Mouse (Mus musculus): Measurements from ENCODE around the gene Hoxa3. TPM values are rescaled to one million over a fixed set of nuclear protein-coding genes. Genes with fewer than 3 reads are reported as not detected.

Gene Hoxa3
- polyA plus RNA-seq, 1 experiment from 2014 or later = 1.2 TPM

GRCm38 (mm10) chr6:52203371-52204049 lies 9.6 kb downstream of the Hoxa3 start:
- Histone ChIP-seq H3K9ac (no peak overlapping the region), H3K36me3 (no peaks in the 10 kb centered on the region), H3K4me3 (peak overlapping the region; percentile 17), H3K27me3 (peaks cover 92% of the 10 kb centered on the region), H3K4me1 (0 out of 2 replicates have a peak, but pooled peaks cover 9% of the 10 kb centered on the region), H3K9me3 (no peaks in the 10 kb centered on the region), H3K27ac (no peak overlapping the region), H3K4me2 (replicated peaks) (peak overlapping the region; percentile 41)
- WGBS = under 1% methylated on average over 42 of the region's 46 CpGs
- ATAC-seq (ENCODE audit: insufficient number of reproducible peaks, insufficient read depth, low FRiP score, low TSS enrichment) = no peak

- Histone ChIP-seq H3K27me3 (peaks cover 92% of the 10 kb centered on the region), H3K4me1 (0 out of 2 replicates have a peak, but pooled peaks cover 9% of the 10 kb centered on the region), H3K4me2 (replicated peaks) (no peak overlapping the region), H3K27ac (no peak overlapping the region), H3K4me3 (no peak overlapping the region; the same call in 1 of the 2 replicates), H3K36me3 (no peaks in the 10 kb centered on the region), H3K9ac (no peak overlapping the region), H3K9me3 (no peaks in the 10 kb centered on the region)
- WGBS = 2% methylated on average over 10 of the region's 10 CpGs
- ATAC-seq (ENCODE audit: insufficient number of reproducible peaks, insufficient read depth, low FRiP score, low TSS enrichment) = no peak
These were observed 10.1 kb downstream of the Hoxa3 start for GRCm38 (mm10) chr6:52203121-52203370.

GRCm38 (mm10) chr6:52202362-52203120 lies 10.6 kb downstream of the Hoxa3 start:
- WGBS = 1% methylated on average over 22 of the region's 22 CpGs
- Histone ChIP-seq H3K27me3 (peaks cover 92% of the 10 kb centered on the region), H3K4me2 (replicated peaks) (no peak overlapping the region), H3K4me1 (0 out of 2 replicates have a peak, but pooled peaks cover 9% of the 10 kb centered on the region), H3K9ac (no peak overlapping the region), H3K9me3 (no peaks in the 10 kb centered on the region), H3K36me3 (no peaks in the 10 kb centered on the region), H3K27ac (no peak overlapping the region), H3K4me3 (no peak overlapping the region)
- ATAC-seq (ENCODE audit: insufficient number of reproducible peaks, insufficient read depth, low FRiP score, low TSS enrichment) = no peak

- WGBS = 13% methylated on average over 1 of the region's 1 CpGs
- ATAC-seq (ENCODE audit: insufficient number of reproducible peaks, insufficient read depth, low FRiP score, low TSS enrichment) = no peak
- Histone ChIP-seq H3K27ac (no peak overlapping the region), H3K27me3 (peaks cover 92% of the 10 kb centered on the region), H3K4me2 (replicated peaks) (no peak overlapping the region), H3K4me1 (0 out of 2 replicates have a peak, but pooled peaks cover 9% of the 10 kb centered on the region), H3K36me3 (no peaks in the 10 kb centered on the region), H3K9ac (no peak overlapping the region), H3K4me3 (no peak overlapping the region), H3K9me3 (no peaks in the 10 kb centered on the region)
These were observed 11.9 kb downstream of the Hoxa3 start for GRCm38 (mm10) chr6:52201269-52201668.

- H3K9ac ChIP-seq = no peak overlapping the region
- H3K4me3 ChIP-seq = no peak overlapping the region
- H3K27ac ChIP-seq = no peak overlapping the region
These were observed 12.3 kb downstream of the Hoxa3 start for GRCm38 (mm10) chr6:52200751-52201250.

GRCm38 (mm10) chr6:52200073-52200750 lies 12.9 kb downstream of the Hoxa3 start:
- Histone ChIP-seq H3K36me3 (no peaks in the 10 kb centered on the region), H3K9me3 (no peaks in the 10 kb centered on the region), H3K4me3 (no peak overlapping the region), H3K4me1 (0 out of 2 replicates have a peak, but pooled peaks cover 9% of the 10 kb centered on the region), H3K4me2 (replicated peaks) (no peak overlapping the region), H3K27me3 (peaks cover 91% of the 10 kb centered on the region), H3K9ac (no peak overlapping the region), H3K27ac (no peak overlapping the region)
- no peak for ATAC-seq (ENCODE audit: insufficient number of reproducible peaks, insufficient read depth, low FRiP score, low TSS enrichment)
- 2% methylated on average over 30 of the region's 30 CpGs for WGBS

More at GRCm38 (mm10) chr6:52200751-52201250, 12.3 kb downstream of the Hoxa3 start:
- Histone ChIP-seq H3K4me2 (replicated peaks) (no peak overlapping the region), H3K36me3 (no peaks in the 10 kb centered on the region), H3K4me1 (0 out of 2 replicates have a peak, but pooled peaks cover 9% of the 10 kb centered on the region), H3K27me3 (peaks cover 92% of the 10 kb centered on the region), H3K9me3 (no peaks in the 10 kb centered on the region)
- WGBS = 6% methylated on average over 10 of the region's 10 CpGs
- no peak for ATAC-seq (ENCODE audit: insufficient number of reproducible peaks, insufficient read depth, low FRiP score, low TSS enrichment)

- H3K27me3 ChIP-seq = peaks cover 88% of the 10 kb centered on the region
- no peaks in the 10 kb centered on the region for H3K4me1 ChIP-seq
- H3K4me2 ChIP-seq (replicated peaks) = no peak overlapping the region
- WGBS = 1% methylated on average over 10 of the region's 10 CpGs
- H3K9me3 ChIP-seq = no peaks in the 10 kb centered on the region
- H3K9ac ChIP-seq = no peak overlapping the region
- H3K4me3 ChIP-seq = no peak overlapping the region
- H3K36me3 ChIP-seq = no peaks in the 10 kb centered on the region
- no peak overlapping the region for H3K27ac ChIP-seq
- no peak for ATAC-seq (ENCODE audit: insufficient number of reproducible peaks, insufficient read depth, low FRiP score, low TSS enrichment)
These were observed 15.9 kb downstream of the Hoxa3 start for GRCm38 (mm10) chr6:52197271-52197670.

- Histone ChIP-seq H3K9ac (no peak overlapping the region), H3K27ac (no peak overlapping the region), H3K4me3 (no peak overlapping the region), H3K27me3 (peaks cover 92% of the 10 kb centered on the region), H3K9me3 (no peaks in the 10 kb centered on the region), H3K4me2 (replicated peaks) (no peak overlapping the region), H3K36me3 (no peaks in the 10 kb centered on the region), H3K4me1 (peaks cover 4% of the 10 kb centered on the region; the same call in 1 of the 2 replicates)
- no peak for ATAC-seq (ENCODE audit: insufficient number of reproducible peaks, insufficient read depth, low FRiP score, low TSS enrichment)
- WGBS = 2% methylated on average over 9 of the region's 9 CpGs
These were observed 16.3 kb downstream of the Hoxa3 start for GRCm38 (mm10) chr6:52196811-52197210.

GRCm38 (mm10) chr6:52194690-52195089 lies 18.4 kb downstream of the Hoxa3 start:
- peaks cover 9% of the 10 kb centered on the region; the same call in 1 of the 2 replicates for H3K4me1 ChIP-seq
- no peaks in the 10 kb centered on the region for H3K9me3 ChIP-seq
- H3K4me2 ChIP-seq (replicated peaks) = no peak overlapping the region
- no peak overlapping the region for H3K4me3 ChIP-seq
- no peak for ATAC-seq (ENCODE audit: insufficient number of reproducible peaks, insufficient read depth, low FRiP score, low TSS enrichment)
- H3K27me3 ChIP-seq = peaks cover 95% of the 10 kb centered on the region
- no peaks in the 10 kb centered on the region for H3K36me3 ChIP-seq
- WGBS = 2% methylated on average over 10 of the region's 10 CpGs
- no peak overlapping the region for H3K27ac ChIP-seq
- H3K9ac ChIP-seq = no peak overlapping the region

GRCm38 (mm10) chr6:52191860-52192550 lies 21.1 kb downstream of the Hoxa3 start:
- Histone ChIP-seq H3K27me3 (peaks cover 96% of the 10 kb centered on the region), H3K9ac (no peak overlapping the region), H3K9me3 (no peaks in the 10 kb centered on the region), H3K36me3 (no peaks in the 10 kb centered on the region), H3K4me3 (peak overlapping the region; percentile 37), H3K27ac (no peak overlapping the region), H3K4me2 (replicated peaks) (peak overlapping the region; percentile 63), H3K4me1 (peaks cover 9% of the 10 kb centered on the region; the same call in 1 of the 2 replicates)
- ATAC-seq (ENCODE audit: insufficient number of reproducible peaks, insufficient read depth, low FRiP score, low TSS enrichment) = no peak
- 1% methylated on average over 40 of the region's 55 CpGs for WGBS
